Mouse (Mus musculus) midbrain, embryonic 16.5 days (tissue): ENCODE results near the gene B3gnt2. TPM values are rescaled to one million over a fixed set of nuclear protein-coding genes. Genes with fewer than 3 reads are reported as not detected.
A peak's percentile ranks its signal among the peaks of the same experiment; 100 is the strongest.

Experiments
- ATAC-seq: fragments of 200-750 bp; cut with Nextera tagmentation; 2 replicates; pipeline ENCODE4 v1.8.0; 2017; ENCODE audit warnings: moderate TSS enrichment
- H3K27ac ChIP-seq: fragments of 300-500 bp; sonication (generic); 2 replicates; pipeline ENCODE4 v1.5.1; 2014; ENCODE audit warnings: mild to moderate bottlenecking, low read length, mixed read lengths
- H3K27me3 ChIP-seq: fragments of 300-500 bp; sonication (generic); 2 replicates; pipeline ENCODE4 v1.6.1; 2014; ENCODE audit warnings: low read depth, low read length, mixed read lengths; ENCODE audit not compliant: control insufficient read depth, insufficient read depth
- H3K36me3 ChIP-seq: fragments of 300-500 bp; sonication (generic); 2 replicates; pipeline ENCODE4 v1.6.1; 2014; ENCODE audit warnings: mild to moderate bottlenecking, low read length, moderate library complexity, mixed read lengths; ENCODE audit not compliant: control insufficient read depth, insufficient read depth
- H3K4me1 ChIP-seq: fragments of 300-500 bp; sonication (generic); 2 replicates; pipeline ENCODE4 v1.6.1; 2014; ENCODE audit warnings: mild to moderate bottlenecking, low read length, mixed read lengths; ENCODE audit not compliant: control insufficient read depth, insufficient read depth
- H3K4me2 ChIP-seq: fragments of 300-500 bp; sonication (generic); 2 replicates; pipeline ENCODE4 v1.6.1; 2014; ENCODE audit warnings: mild to moderate bottlenecking, low read length, mixed read lengths
- H3K4me3 ChIP-seq: fragments of 300-500 bp; sonication (generic); 2 replicates; pipeline ENCODE4 v1.5.1; 2014; ENCODE audit warnings: low read depth, mild to moderate bottlenecking, low read length, moderate library complexity, mixed read lengths
- H3K9ac ChIP-seq: fragments of 300-500 bp; sonication (generic); 2 replicates; pipeline ENCODE4 v1.6.1; 2014; ENCODE audit warnings: low read depth, low read length, mixed read lengths
- H3K9me3 ChIP-seq: fragments of 300-500 bp; sonication (generic); replicated peaks from 2 replicates; pipeline ENCODE4 v1.6.1; 2014; ENCODE audit warnings: mild to moderate bottlenecking, low read length, mixed read lengths; ENCODE audit not compliant: control insufficient read depth, poor library complexity, severe bottlenecking
- WGBS: fragments of 180-500 bp; shearing (Covaris S2); extraction: QIAGEN DNeasy Blood & Tissue Kit; methylation state at CpG from one replicate; pipeline ENCODE4 v1.1.7; 2014; 5-methylcytosine and 5-hydroxymethylcytosine counted together
- polyA plus RNA-seq: library from polyadenylated mRNA; unstranded; fragments of >200 nt; fragmentation: Nextera tagmentation; extraction: Ambion mirVana; gene quantifications from 2 replicates; pipeline ENCODE4 v1.2.1, GENCODE M21; 2015

B3gnt2 gene
- polyA plus RNA-seq, 1 experiment from 2014 or later, result 3.5 TPM

DNA sequence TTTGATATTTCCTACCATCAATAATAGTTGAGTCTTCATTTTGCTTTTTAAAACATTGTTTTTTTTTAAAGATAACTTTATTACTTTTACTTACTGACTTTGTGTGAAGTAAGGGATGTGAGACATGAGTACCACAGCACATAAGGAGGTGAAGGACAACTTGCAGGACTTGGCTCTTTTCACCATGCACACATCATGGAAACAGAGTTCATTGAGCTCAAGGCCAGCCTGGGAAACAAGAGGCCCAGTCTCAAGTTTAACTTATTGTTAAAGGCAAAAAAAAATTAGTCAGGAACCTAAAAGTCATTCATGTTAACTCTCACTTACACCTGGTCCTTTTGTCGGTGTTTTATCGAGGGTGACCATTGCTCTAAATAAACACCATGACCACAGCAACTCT lies 137.7 kb downstream of the B3gnt2 start:
- Histone ChIP-seq H3K36me3 (no peaks in the 10 kb centered on the region), H3K4me1 (no peaks in the 10 kb centered on the region), H3K9me3 (no peaks in the 10 kb centered on the region), H3K9ac (no peak overlapping the region), H3K4me3 (no peak overlapping the region), H3K27ac (no peak overlapping the region), H3K4me2 (no peak overlapping the region), H3K27me3 (no peaks in the 10 kb centered on the region)
- 95% methylated on average over 2 of the region's 2 CpGs for WGBS
- ATAC-seq, result no peak

DNA sequence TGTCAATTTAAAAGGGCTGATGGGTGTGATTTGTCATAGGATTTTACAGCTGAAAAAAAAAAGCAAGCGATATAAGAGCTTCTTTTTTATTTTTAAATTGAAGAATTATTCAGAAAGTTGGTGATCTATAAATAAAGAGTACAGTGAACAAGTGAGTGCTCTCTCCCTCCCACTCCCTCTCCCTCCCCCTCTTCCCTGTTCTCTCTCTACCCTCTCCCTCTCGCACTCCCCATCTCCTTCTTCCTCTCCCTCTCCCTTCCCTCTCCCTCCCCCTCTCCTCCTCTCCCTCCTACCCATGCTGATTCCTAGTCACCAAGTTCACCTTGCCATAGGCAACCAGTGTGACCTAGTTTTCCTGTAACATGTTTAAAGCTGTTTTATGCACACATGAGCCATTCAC lies 140.7 kb downstream of the B3gnt2 start:
- 75% methylated on average over 2 of the region's 2 CpGs for WGBS
- no peak for ATAC-seq
- Histone ChIP-seq H3K4me2 (no peak overlapping the region), H3K36me3 (no peaks in the 10 kb centered on the region), H3K9ac (no peak overlapping the region), H3K4me3 (no peak overlapping the region), H3K9me3 (no peaks in the 10 kb centered on the region), H3K27me3 (no peaks in the 10 kb centered on the region), H3K27ac (no peak overlapping the region), H3K4me1 (no peaks in the 10 kb centered on the region)

DNA sequence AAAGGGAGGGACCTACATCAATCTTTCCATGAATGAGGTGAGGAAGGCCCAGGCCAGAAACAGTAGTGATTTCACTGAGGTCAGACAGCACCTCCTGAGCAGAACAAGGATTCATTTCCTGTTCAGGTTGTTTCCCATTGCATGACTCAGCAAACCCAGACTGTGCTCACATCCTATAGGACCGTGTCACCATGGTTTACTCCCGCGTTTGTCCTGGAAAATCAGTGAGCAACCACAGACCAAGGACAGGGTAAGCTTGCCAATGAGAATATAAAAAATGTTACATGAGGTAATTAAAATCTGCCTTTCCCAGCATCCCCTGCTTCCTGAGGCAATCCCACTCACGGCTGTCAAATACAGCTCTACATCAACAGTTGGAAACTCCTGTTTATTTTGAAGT lies 141.2 kb downstream of the B3gnt2 start:
- Histone ChIP-seq H3K4me2 (no peak overlapping the region), H3K9me3 (no peaks in the 10 kb centered on the region), H3K27ac (no peak overlapping the region), H3K4me3 (no peak overlapping the region), H3K36me3 (no peaks in the 10 kb centered on the region), H3K4me1 (no peaks in the 10 kb centered on the region), H3K27me3 (no peaks in the 10 kb centered on the region), H3K9ac (no peak overlapping the region)
- 85% methylated on average over 4 of the region's 4 CpGs for WGBS
- no peak for ATAC-seq

DNA sequence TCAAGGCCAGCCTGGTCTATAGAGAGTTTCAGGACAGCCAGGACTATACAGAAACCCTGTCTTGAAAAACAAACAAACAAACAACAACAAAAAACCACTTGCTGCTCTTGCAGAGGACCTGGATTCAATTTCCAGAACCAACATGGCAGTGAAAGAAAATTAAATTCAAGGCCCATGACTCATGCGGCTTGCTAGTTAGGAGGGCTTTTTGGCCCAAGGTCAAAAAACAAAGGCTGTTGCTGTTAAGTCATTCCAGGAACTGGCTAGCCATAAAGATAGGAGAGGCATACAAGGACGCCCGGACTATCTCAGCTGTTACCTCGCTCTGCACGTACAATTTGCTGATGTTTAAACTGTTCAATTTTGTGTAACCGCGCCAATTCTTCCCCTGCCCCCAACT lies 142.7 kb downstream of the B3gnt2 start:
- H3K4me3 ChIP-seq, result no peak overlapping the region
- 98% methylated on average over 7 of the region's 7 CpGs for WGBS
- H3K9me3 ChIP-seq, result no peaks in the 10 kb centered on the region
- H3K27ac ChIP-seq, result no peak overlapping the region
- no peaks in the 10 kb centered on the region for H3K36me3 ChIP-seq
- H3K4me2 ChIP-seq, result no peak overlapping the region
- H3K4me1 ChIP-seq, result no peaks in the 10 kb centered on the region
- H3K27me3 ChIP-seq, result no peaks in the 10 kb centered on the region
- ATAC-seq, result no peak
- no peak overlapping the region for H3K9ac ChIP-seq

DNA sequence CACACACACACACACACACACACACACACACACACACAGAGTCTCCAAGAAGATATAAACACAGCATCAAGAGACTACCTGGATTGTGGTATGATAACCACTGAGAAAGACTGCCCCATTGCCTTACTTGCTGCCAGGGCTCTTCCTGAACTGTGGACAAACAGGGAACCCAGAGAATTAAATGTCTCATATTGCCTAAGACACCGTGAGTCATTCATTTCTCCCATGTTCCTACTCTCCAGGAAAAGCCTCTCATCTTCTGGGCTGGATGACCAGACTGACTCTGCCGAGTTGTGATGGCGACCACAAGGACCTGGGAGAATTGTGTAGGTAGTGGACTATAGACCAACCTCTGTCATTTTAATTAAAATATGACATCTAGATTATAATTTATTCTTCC lies 149.4 kb downstream of the B3gnt2 start:
- Histone ChIP-seq H3K27me3 (no peaks in the 10 kb centered on the region), H3K9me3 (no peaks in the 10 kb centered on the region), H3K9ac (no peak overlapping the region), H3K36me3 (no peaks in the 10 kb centered on the region), H3K4me2 (no peak overlapping the region), H3K27ac (no peak overlapping the region), H3K4me1 (no peaks in the 10 kb centered on the region), H3K4me3 (no peak overlapping the region)
- WGBS, result 95% methylated on average over 3 of the region's 3 CpGs
- ATAC-seq, result no peak

DNA sequence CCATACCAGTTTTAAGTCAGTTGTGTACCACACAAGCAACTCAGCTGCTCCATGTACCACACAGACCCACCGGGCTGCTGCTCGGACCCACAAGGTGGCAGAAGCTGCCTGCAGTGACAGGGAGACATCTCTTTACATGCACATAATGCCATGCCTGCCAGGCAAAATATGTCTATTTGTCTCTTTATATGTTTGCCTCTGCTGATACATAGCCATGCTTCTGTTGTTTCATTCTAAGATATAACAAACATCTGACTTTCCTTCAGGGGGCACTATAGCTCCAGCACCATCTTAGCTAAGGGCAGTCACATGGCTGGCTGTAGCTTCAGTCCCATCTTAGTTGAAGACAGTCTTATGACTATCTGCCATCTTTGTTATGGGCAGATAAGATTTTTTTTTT lies 150.2 kb downstream of the B3gnt2 start:
- H3K9ac ChIP-seq, result no peak overlapping the region
- 97% methylated on average over 2 of the region's 2 CpGs for WGBS

More for the DNA sequence above, 150.2 kb downstream of the B3gnt2 start:
- Histone ChIP-seq H3K36me3 (no peaks in the 10 kb centered on the region), H3K4me1 (no peaks in the 10 kb centered on the region), H3K4me3 (no peak overlapping the region), H3K4me2 (no peak overlapping the region), H3K27ac (no peak overlapping the region), H3K27me3 (no peaks in the 10 kb centered on the region), H3K9me3 (no peaks in the 10 kb centered on the region)
- ATAC-seq, result peak; percentile 92

Other genes with a start within 250 kb of the B3gnt2 start
- 6.1 and 7.1 TPM in 2 replicates for gene Zrsr1, start 111.0 kb upstream of the B3gnt2 start, polyA plus RNA-seq
- 2.9 and 5.7 TPM in 2 replicates for gene Gm28048, start 121.1 kb upstream of the B3gnt2 start, polyA plus RNA-seq
- 248 and 268 TPM in 2 replicates for gene Commd1, start 121.4 kb upstream of the B3gnt2 start, polyA plus RNA-seq
- gene Cct4, start 129.6 kb upstream of the B3gnt2 start, polyA plus RNA-seq, result 276 and 291 TPM in 2 replicates
- gene Fam161a, start 146.6 kb upstream of the B3gnt2 start, polyA plus RNA-seq, result 5.4 and 6.7 TPM in 2 replicates